In the genomic region with DNA sequence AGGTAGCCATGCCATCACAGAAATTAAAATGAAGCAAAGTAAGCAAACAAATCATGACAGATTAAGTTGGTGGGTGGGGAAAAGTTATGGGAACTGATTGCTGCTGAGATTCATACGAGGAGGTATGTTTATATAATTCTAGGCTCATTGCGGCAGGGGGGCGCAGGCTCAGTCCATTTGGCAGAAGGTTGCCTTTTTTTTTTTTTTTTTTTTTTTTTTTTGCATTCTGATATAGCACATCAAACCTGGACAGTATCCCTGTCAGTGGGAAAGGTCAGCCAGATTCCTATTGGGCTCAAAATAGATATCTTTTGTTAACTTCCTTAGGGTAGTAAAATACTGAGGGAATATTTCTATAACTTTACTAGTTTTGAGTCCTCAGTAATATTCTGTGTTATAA, we compare ENCODE assay signal across 15 mouse cellular contexts.
"Had no signal": no experiment of that assay in that cellular context is flagged by ENCODE, and none has a peak within 500 bp of the region (broad histone marks: within the 10 kb centered on the region; RNA-seq: fewer than 3 reads in every experiment).

No protein-coding gene starts in this region.

- H3K4me2 ChIP-seq: limb, embryonic 12.5 days; liver, embryonic 13.5 days; lung, embryonic 15.5 days; midbrain, embryonic 12.5 days; neural tube, embryonic 15.5 days had no signal

- H3K27ac ChIP-seq: left cerebral cortex, adult 2 months; limb, embryonic 12.5 days; liver, embryonic 13.5 days; lung, embryonic 15.5 days; macrophage; midbrain, embryonic 12.5 days; neural tube, embryonic 15.5 days had no signal

- DNase-seq: kidney, postnatal 25 days; liver; liver, embryonic 13.5 days; liver, postnatal 0 days; lung, postnatal 14 days; thymus, adult 2 months; thymus, postnatal 25 days had no signal

- H3K9ac ChIP-seq: limb, embryonic 12.5 days; liver, embryonic 13.5 days; liver, postnatal 0 days; lung, embryonic 15.5 days; midbrain, embryonic 12.5 days; neural tube, embryonic 15.5 days had no signal

- H3K36me3 ChIP-seq: limb, embryonic 12.5 days; liver, embryonic 13.5 days; lung, embryonic 15.5 days; midbrain, embryonic 12.5 days; neural tube, embryonic 15.5 days had no signal

- H3K4me1 ChIP-seq: limb, embryonic 12.5 days; liver, embryonic 13.5 days; lung, embryonic 15.5 days; megakaryocyte, embryonic 14.5 days; midbrain, embryonic 12.5 days; neural tube, embryonic 15.5 days had no signal

- H3K9me3 ChIP-seq: limb, embryonic 12.5 days; liver, embryonic 13.5 days; lung, embryonic 15.5 days; megakaryocyte, embryonic 14.5 days; midbrain, embryonic 12.5 days; neural tube, embryonic 15.5 days had no signal

- H3K4me3 ChIP-seq: left cerebral cortex, adult 2 months; limb, embryonic 12.5 days; liver, embryonic 13.5 days; lung, embryonic 15.5 days; megakaryocyte, embryonic 14.5 days; midbrain, embryonic 12.5 days; myocyte; neural tube, embryonic 15.5 days had no signal

- ATAC-seq: liver, postnatal 0 days had no signal

- H3K27me3 ChIP-seq: limb, embryonic 12.5 days; liver, embryonic 13.5 days; lung, embryonic 15.5 days; megakaryocyte, embryonic 14.5 days; midbrain, embryonic 12.5 days; neural tube, embryonic 15.5 days had no signal
